Mouse (Mus musculus) megakaryocyte, embryonic 14.5 days (primary cell): Measurements from ENCODE around the gene Pde4b.

ENCODE experiments used
- FLI1 ChIP-seq: IDR thresholded peaks from 2 replicates; pipeline ENCODE4 v1.6.1; 2012; ENCODE audit warnings: low read length, inconsistent platforms, mixed read lengths
- GATA1 ChIP-seq: IDR thresholded peaks from 3 replicates; pipeline ENCODE4 v1.6.1; 2012; ENCODE audit warnings: mixed read lengths, low read length, inconsistent platforms, borderline replicate concordance

- no peak for TF ChIP-seq GATA1
- TF ChIP-seq FLI1: no peak
Observed at GRCm38 (mm10) chr4:102351476-102352475, 264.4 kb downstream of the Pde4b start.
